In genomic region chr7:139969348-139970130, GRCm38 (mm10) we compare ENCODE assay signal across 9 mouse cellular contexts. TPM values are rescaled to one million over a fixed set of nuclear protein-coding genes. Genes with fewer than 3 reads are reported as not detected.
A peak's percentile ranks its signal among the peaks of the same experiment; 100 is the strongest.
DNase-seq lines count a peak whose midpoint lies in the region; TF ChIP-seq lines count a peak whose summit lies in the region.
"Had no signal": no experiment of that assay in that cellular context is flagged by ENCODE, and none has a peak within 500 bp of the region (broad histone marks: within the 10 kb centered on the region; RNA-seq: fewer than 3 reads in every experiment).

No protein-coding gene starts in this region.

- peak; percentile 92 for DNase-seq in 3T3-L1 (ENCODE audit: low read depth, low spot score)
- peak; percentile 71 for DNase-seq in cerebellum, adult 9-11 months
- DNase-seq in frontal cortex, postnatal 25 days (ENCODE audit: low spot score in 2 of 2): peak; percentile 85 to 93
- DNase-seq in layer of hippocampus, adult 8-10 months (ENCODE audit: low spot score in 2 of 2): peak; percentile 78 to 91
- DNase-seq in lung, postnatal 4 days: peak; percentile 64 to 82
- DNase-seq in right cerebral cortex, postnatal 25 days: peak; percentile 75
- DNase-seq in urinary bladder, postnatal 4 days (ENCODE audit: low spot score in 2 of 2): peak; percentile 71 to 85

- TF ChIP-seq EP300 in ES-Bruce4 (IDR thresholded peaks at IDR 0.05; ENCODE audit: insufficient read depth, low read depth, low read length): no peak

- H3K4me1 ChIP-seq in ES-Bruce4 (ENCODE audit: control insufficient read depth, insufficient read depth, low read length): peaks cover 8% of the 10 kb centered on the region
- H3K4me1 ChIP-seq: hindbrain, embryonic 15.5 days had no signal

- no peak for TF ChIP-seq POLR2A in ES-Bruce4 (IDR thresholded peaks at IDR 0.05; ENCODE audit: insufficient read depth, low read length)

- H3K27me3 ChIP-seq in ES-Bruce4 (ENCODE audit: control insufficient read depth, insufficient read depth, low read length, poor library complexity, severe bottlenecking): no peaks in the 10 kb centered on the region
- H3K27me3 ChIP-seq: hindbrain, embryonic 15.5 days had no signal

- no peak overlapping the region for H3K27ac ChIP-seq in ES-Bruce4 (ENCODE audit: insufficient read depth, low read length)
- H3K27ac ChIP-seq: hindbrain, embryonic 15.5 days had no signal

- peak; percentile 69 for TF ChIP-seq CTCF in ES-Bruce4 (IDR thresholded peaks at IDR 0.05; ENCODE audit: low read depth, low read length)

- H3K36me3 ChIP-seq in ES-Bruce4 (ENCODE audit: control insufficient read depth, insufficient read depth, low read length, poor library complexity, severe bottlenecking): no peaks in the 10 kb centered on the region
- H3K36me3 ChIP-seq: hindbrain, embryonic 15.5 days had no signal

- H3K9ac ChIP-seq in ES-Bruce4 (ENCODE audit: low read depth, poor library complexity, severe bottlenecking): no peak overlapping the region
- H3K9ac ChIP-seq: hindbrain, embryonic 15.5 days had no signal

- H3K9me3 ChIP-seq in ES-Bruce4 (replicated peaks; ENCODE audit: control insufficient read depth, insufficient read depth, low read length, poor library complexity, severe bottlenecking): no peaks in the 10 kb centered on the region
- H3K9me3 ChIP-seq: hindbrain, embryonic 15.5 days had no signal

- no peak overlapping the region for H3K4me3 ChIP-seq in ES-Bruce4 (ENCODE audit: low read depth, low read length)
- H3K4me3 ChIP-seq: hindbrain, embryonic 15.5 days had no signal

RNA-seq across cellular contexts. Expression of gene 6430531B16Rik, which starts 9.0 kb away (rescaled TPM):
- 3.6 and 3.9 TPM in 2 replicates for polyA plus RNA-seq in ES-Bruce4 (2011; ENCODE audit: insufficient read depth, insufficient read length, low read depth, missing spikeins)
- 1 to 10 TPM; 1.2 to 1.9 (median 1.6) TPM for total RNA-seq in layer of hippocampus, adult 8-10 months (2022)

RNA-seq across cellular contexts. Expression of gene Adam8, which starts 22.8 kb away (rescaled TPM):
- 9.2 and 10.6 TPM in 2 replicates for polyA plus RNA-seq in ES-Bruce4 (2011; ENCODE audit: insufficient read depth, insufficient read length, low read depth, missing spikeins)
- total RNA-seq in layer of hippocampus, adult 8-10 months (2022): 1 to 10 TPM; 3.0 to 7.2 (median 4.5) TPM

RNA-seq across cellular contexts. Expression of gene Utf1, which starts 25.9 kb away (rescaled TPM):
- 244 and 276 TPM in 2 replicates for polyA plus RNA-seq in ES-Bruce4 (2011; ENCODE audit: insufficient read depth, insufficient read length, low read depth, missing spikeins)
- total RNA-seq in layer of hippocampus, adult 8-10 months (2022): not detected
- polyA plus RNA-seq: hindbrain, embryonic 15.5 days had no signal
